8 mouse cellular contexts compared by ENCODE assay signal in genomic region chr7:100121376-100121789, GRCm38 (mm10). TPM values are rescaled to one million over a fixed set of nuclear protein-coding genes. Genes with fewer than 3 reads are reported as not detected.
DNase-seq lines count a peak whose midpoint lies in the region; ATAC-seq lines count a peak whose summit lies in the region.

Pold3 (minus strand) TSS chr7:100121565.

- peak; percentile 96 for DNase-seq in CD4-positive, CD25-positive, alpha-beta regulatory T cell, adult 2 months (ENCODE audit: low read depth, low spot score)
- peak; percentile 51 for DNase-seq in fat pad, adult 2 months (ENCODE audit: extremely low read depth, low read depth, low spot score)
- peak; percentile 99 for DNase-seq in kidney, postnatal 10 days
- peak; percentile 99 for DNase-seq in natural killer cell, adult 2 months (ENCODE audit: low spot score in 2 of 2)

- WGBS in heart, embryonic 13.5 days: under 1% methylated on average over 32 of the region's 33 CpGs
- WGBS in liver, embryonic 12.5 days (ENCODE audit: insufficient replicate concordance): under 1% methylated on average over 32 of the region's 33 CpGs
- under 1% methylated on average over 32 of the region's 33 CpGs for WGBS in stomach, embryonic 15.5 days

- peak; percentile 87 for ATAC-seq in heart, embryonic 13.5 days (ENCODE audit: extremely low read depth, insufficient number of reproducible peaks, low FRiP score, low TSS enrichment)
- ATAC-seq in liver, embryonic 12.5 days: peak; percentile 95
- peak; percentile 94 for ATAC-seq in stomach, embryonic 15.5 days (ENCODE audit: insufficient read depth, low FRiP score, low read depth)

- H3K9ac ChIP-seq in heart, embryonic 13.5 days: peak within 1 kb of the TSS; percentile 92
- H3K9ac ChIP-seq in liver, embryonic 12.5 days: peak within 1 kb of the TSS; percentile 97
- H3K9ac ChIP-seq in stomach, embryonic 15.5 days: peak within 1 kb of the TSS; percentile 76

- peak within 1 kb of the TSS; percentile 79 for H3K4me3 ChIP-seq in brown adipose tissue, adult 24 weeks (ENCODE audit: insufficient read depth, low read depth, low read length)
- H3K4me3 ChIP-seq in heart, embryonic 13.5 days: peak within 1 kb of the TSS; percentile 81
- H3K4me3 ChIP-seq in liver, embryonic 12.5 days: peak within 1 kb of the TSS; percentile 96
- peak within 1 kb of the TSS; percentile 89 for H3K4me3 ChIP-seq in stomach, embryonic 15.5 days (replicated peaks)

- H3K36me3 ChIP-seq in heart, embryonic 13.5 days: peaks cover 29% of the 10 kb centered on the region
- H3K36me3 ChIP-seq in liver, embryonic 12.5 days: peaks cover 36% of the 10 kb centered on the region
- H3K36me3 ChIP-seq in stomach, embryonic 15.5 days: peaks cover 28% of the 10 kb centered on the region

- H3K27ac ChIP-seq in brown adipose tissue, adult 24 weeks (replicated peaks; ENCODE audit: low read depth, low read length): peak within 1 kb of the TSS; percentile 57
- peak within 1 kb of the TSS; percentile 87 for H3K27ac ChIP-seq in heart, embryonic 13.5 days (replicated peaks)
- H3K27ac ChIP-seq in liver, embryonic 12.5 days: peak within 1 kb of the TSS; percentile 93
- peak within 1 kb of the TSS; percentile 92 for H3K27ac ChIP-seq in stomach, embryonic 15.5 days

- peaks cover 4% of the 10 kb centered on the region; the same call in 1 of the 2 replicates for H3K9me3 ChIP-seq in heart, embryonic 13.5 days
- no peaks in the 10 kb centered on the region for H3K9me3 ChIP-seq in liver, embryonic 12.5 days (replicated peaks)
- no peaks in the 10 kb centered on the region for H3K9me3 ChIP-seq in stomach, embryonic 15.5 days

- H3K27me3 ChIP-seq in heart, embryonic 13.5 days (replicated peaks): no peaks in the 10 kb centered on the region
- no peaks in the 10 kb centered on the region for H3K27me3 ChIP-seq in liver, embryonic 12.5 days (replicated peaks)
- no peaks in the 10 kb centered on the region for H3K27me3 ChIP-seq in stomach, embryonic 15.5 days (replicated peaks)

- peak within 1 kb of the TSS; percentile 82 for H3K4me2 ChIP-seq in heart, embryonic 13.5 days
- H3K4me2 ChIP-seq in liver, embryonic 12.5 days: peak within 1 kb of the TSS; percentile 84
- H3K4me2 ChIP-seq in stomach, embryonic 15.5 days: peak within 1 kb of the TSS; percentile 64

- no peaks in the 10 kb centered on the region for H3K4me1 ChIP-seq in brown adipose tissue, adult 24 weeks (ENCODE audit: control insufficient read depth, insufficient read depth, insufficient read length, low read length)
- H3K4me1 ChIP-seq in heart, embryonic 13.5 days: peaks cover 18% of the 10 kb centered on the region
- peaks cover 29% of the 10 kb centered on the region for H3K4me1 ChIP-seq in liver, embryonic 12.5 days
- H3K4me1 ChIP-seq in stomach, embryonic 15.5 days: peaks cover 9% of the 10 kb centered on the region; the same call in 1 of the 2 replicates

RNA-seq across cellular contexts. Expression of gene Pold3, which starts in this region (rescaled TPM):
- 5.4 and 8.1 TPM in 2 replicates for polyA plus RNA-seq in brown adipose tissue, adult 24 weeks (2012; ENCODE audit: insufficient read depth, insufficient read length, missing spikeins)
- 34.8 and 36.5 TPM in 2 replicates for polyA plus RNA-seq in heart, embryonic 13.5 days (2015; fragmentation: Nextera tagmentation; extraction: Ambion mirVana)
- polyA plus RNA-seq in liver, embryonic 12.5 days (2016; fragmentation: Nextera tagmentation; extraction: Ambion mirVana): 72.3 and 73.6 TPM in 2 replicates
- polyA plus RNA-seq in stomach, embryonic 15.5 days (2015; fragmentation: Nextera tagmentation; extraction: Ambion mirVana): 55.1 and 58.3 TPM in 2 replicates

Comparison
In these comparisons a context has a peak if more than half of its experiments do, and no peak if none do; other contexts are left out.
1. Peak in every context shown above with its lines: DNase-seq, ATAC-seq, H3K4me3 ChIP-seq and H3K27ac ChIP-seq.